Mouse (Mus musculus) brain, embryonic 14.5 days (tissue): ENCODE results near the gene D630045J12Rik.

Experiments used
- CTCF ChIP-seq: fragments of 200-500 bp; IDR thresholded peaks from 2 replicates; pipeline ENCODE4 v1.5.1; 2012; ENCODE audit warnings: inconsistent platforms, mild to moderate bottlenecking, moderate library complexity, borderline replicate concordance; ENCODE audit not compliant: insufficient read depth, insufficient read length; ENCODE audit errors: extremely low read depth
- POLR2A ChIP-seq: fragments of 200-500 bp; IDR thresholded peaks from 2 replicates; pipeline ENCODE4 v1.6.1; 2012; ENCODE audit warnings: mild to moderate bottlenecking, inconsistent platforms, borderline replicate concordance; ENCODE audit not compliant: poor library complexity, insufficient read depth, insufficient read length, severe bottlenecking; ENCODE audit errors: extremely low read depth

- TF ChIP-seq POLR2A, result no peak
- TF ChIP-seq CTCF, result no peak
Measured at GRCm38 (mm10) chr6:38206941-38207531, 46.8 kb downstream of the D630045J12Rik start.
